Mouse (Mus musculus) testis, adult 2 months (tissue): ENCODE measurements around the gene Sfmbt2. TPM values are rescaled to one million over a fixed set of nuclear protein-coding genes. Genes with fewer than 3 reads are reported as not detected.

Source experiments
- H3K27ac ChIP-seq: fragments of 200-500 bp; 2 replicates; pipeline ENCODE4 v1.5.1; 2012; ENCODE audit warnings: low read depth, low read length; ENCODE audit not compliant: control insufficient read depth, insufficient read depth
- H3K27me3 ChIP-seq: fragments of 200-500 bp; 2 replicates; pipeline ENCODE4 v1.6.1; 2012; ENCODE audit warnings: mild to moderate bottlenecking, low read length, moderate library complexity; ENCODE audit not compliant: control insufficient read depth, insufficient read depth
- H3K36me3 ChIP-seq: fragments of 200-500 bp; 2 replicates; pipeline ENCODE4 v1.6.1; 2012; ENCODE audit warnings: mild to moderate bottlenecking, low read length; ENCODE audit not compliant: control insufficient read depth, insufficient read depth
- H3K4me1 ChIP-seq: fragments of 200-500 bp; 2 replicates; pipeline ENCODE4 v1.6.1; 2012; ENCODE audit warnings: low read length; ENCODE audit not compliant: control insufficient read depth, insufficient read depth
- H3K4me3 ChIP-seq: fragments of 200-500 bp; 2 replicates; pipeline ENCODE4 v1.5.1; 2012; ENCODE audit warnings: low read depth, mild to moderate bottlenecking, low read length, moderate library complexity, mixed read lengths; ENCODE audit not compliant: control insufficient read depth
- CTCF ChIP-seq: fragments of 200-500 bp; IDR thresholded peaks from 2 replicates; pipeline ENCODE4 v1.5.1; 2012; ENCODE audit warnings: low read depth, mild to moderate bottlenecking, inconsistent platforms, low read length, moderate library complexity; ENCODE audit not compliant: control insufficient read depth, insufficient read depth, insufficient replicate concordance
- POLR2A ChIP-seq: fragments of 200-500 bp; IDR thresholded peaks from 2 replicates; pipeline ENCODE4 v1.6.1; 2012; ENCODE audit warnings: low read depth, mild to moderate bottlenecking, inconsistent platforms, low read length, moderate library complexity; ENCODE audit not compliant: control insufficient read depth
- polyA plus RNA-seq: library from polyadenylated mRNA; depleted of rRNA; stranded (reverse); fragments of >200 nt; gene quantifications from 2 replicates; pipeline ENCODE4 v1.2.3, GENCODE M21; 2012

The Sfmbt2 gene
- polyA plus RNA-seq, 1 experiment = 15.2 TPM

GRCm38 (mm10) chr2:10359861-10360260 lies 10.4 kb upstream of the Sfmbt2 start:
- H3K4me1 ChIP-seq = no peaks in the 10 kb centered on the region
- no peak overlapping the region for H3K27ac ChIP-seq
- TF ChIP-seq CTCF (no peak), POLR2A (no peak)
- no peak overlapping the region for H3K4me3 ChIP-seq
- H3K27me3 ChIP-seq = no peaks in the 10 kb centered on the region
- H3K36me3 ChIP-seq = no peaks in the 10 kb centered on the region

DNA sequence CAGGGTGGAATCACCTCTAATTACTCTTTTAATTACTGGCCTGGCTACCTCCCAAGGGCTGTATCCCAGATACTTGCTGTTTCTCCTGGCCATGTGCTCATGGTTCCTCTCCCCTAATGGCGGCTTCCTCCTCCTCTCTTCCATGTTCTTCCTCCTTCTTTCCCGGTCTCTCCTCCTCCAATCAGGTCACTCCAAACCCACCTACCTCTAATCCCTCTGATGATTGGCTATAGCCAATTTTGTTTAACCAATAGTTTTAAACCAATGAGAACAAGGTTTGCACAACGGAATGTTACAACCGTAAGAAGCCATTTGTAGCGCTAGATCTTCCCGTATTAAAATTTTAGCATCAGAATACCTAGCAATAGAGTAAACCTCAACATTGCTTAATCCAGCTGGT lies 5.2 kb upstream of the Sfmbt2 start:
- Histone ChIP-seq H3K4me1 (peaks cover under 1% of the 10 kb centered on the region), H3K36me3 (no peaks in the 10 kb centered on the region), H3K27ac (no peak overlapping the region), H3K27me3 (no peaks in the 10 kb centered on the region), H3K4me3 (peak overlapping the region; percentile 83)
- no peak for TF ChIP-seq CTCF
- TF ChIP-seq POLR2A = no peak

DNA sequence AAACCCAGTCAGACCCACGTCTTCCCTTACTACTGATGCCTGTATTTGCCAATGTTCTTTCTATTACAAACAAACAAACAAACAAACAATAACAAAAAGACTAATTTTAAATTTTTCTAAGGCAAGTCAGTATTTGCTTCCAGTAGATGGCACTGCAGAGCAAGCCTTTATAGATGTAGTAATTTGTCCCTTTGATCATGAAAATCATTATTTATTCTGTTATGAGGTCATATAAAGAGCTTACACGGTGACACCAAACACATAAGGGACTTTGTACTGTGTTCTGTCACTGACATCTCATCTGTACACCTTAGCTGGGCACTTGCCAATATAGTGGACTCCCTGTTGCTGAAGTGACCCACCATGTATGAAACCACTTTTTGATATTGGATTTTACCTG lies 4.0 kb upstream of the Sfmbt2 start:
- no peak overlapping the region for H3K27ac ChIP-seq
- no peaks in the 10 kb centered on the region for H3K27me3 ChIP-seq
- no peaks in the 10 kb centered on the region for H3K36me3 ChIP-seq
- H3K4me3 ChIP-seq = no peak overlapping the region
- peaks cover 3% of the 10 kb centered on the region for H3K4me1 ChIP-seq
- TF ChIP-seq POLR2A (no peak), CTCF (no peak)

- no peaks in the 10 kb centered on the region for H3K36me3 ChIP-seq
Observed at GRCm38 (mm10) chr2:10369676-10370075, 634 bp upstream of the Sfmbt2 start.

GRCm38 (mm10) chr2:10370687-10371458 lies 563 bp downstream of the Sfmbt2 start:
- Histone ChIP-seq H3K4me1 (peaks cover 25% of the 10 kb centered on the region), H3K36me3 (no peaks in the 10 kb centered on the region), H3K4me3 (peak overlapping the region; percentile 59), H3K27ac (no peak overlapping the region), H3K27me3 (no peaks in the 10 kb centered on the region)
- TF ChIP-seq POLR2A (no peak), CTCF (no peak)

More at GRCm38 (mm10) chr2:10369676-10370075, 634 bp upstream of the Sfmbt2 start:
- H3K4me1 ChIP-seq = peaks cover 15% of the 10 kb centered on the region
- H3K27ac ChIP-seq = no peak overlapping the region
- H3K4me3 ChIP-seq = no peak overlapping the region
- TF ChIP-seq POLR2A (no peak), CTCF (no peak)
- no peaks in the 10 kb centered on the region for H3K27me3 ChIP-seq

- no peaks in the 10 kb centered on the region for H3K27me3 ChIP-seq
- peak overlapping the region; percentile 56 for H3K4me3 ChIP-seq
- H3K27ac ChIP-seq = no peak overlapping the region
- no peaks in the 10 kb centered on the region for H3K36me3 ChIP-seq
- peaks cover 25% of the 10 kb centered on the region for H3K4me1 ChIP-seq
- TF ChIP-seq POLR2A (no peak), CTCF (no peak)
Observed at GRCm38 (mm10) chr2:10371459-10371817, 1.1 kb downstream of the Sfmbt2 start.

GRCm38 (mm10) chr2:10371899-10372298 lies 1.6 kb downstream of the Sfmbt2 start:
- Histone ChIP-seq H3K36me3 (no peaks in the 10 kb centered on the region), H3K27me3 (no peaks in the 10 kb centered on the region), H3K27ac (peak overlapping the region; percentile 15; the same call in 1 of the 2 replicates), H3K4me1 (peaks cover 25% of the 10 kb centered on the region), H3K4me3 (peak overlapping the region; percentile 86)
- TF ChIP-seq CTCF (no peak), POLR2A (no peak)
